Mouse (Mus musculus): Measurements from ENCODE around the gene Actn1. TPM values are rescaled to one million over a fixed set of nuclear protein-coding genes. Genes with fewer than 3 reads are reported as not detected.
A peak's percentile ranks its signal among the peaks of the same experiment; 100 is the strongest.

Actn1 gene
- polyA plus RNA-seq, 1 experiment from 2014 or later, result 23.7 TPM

DNA sequence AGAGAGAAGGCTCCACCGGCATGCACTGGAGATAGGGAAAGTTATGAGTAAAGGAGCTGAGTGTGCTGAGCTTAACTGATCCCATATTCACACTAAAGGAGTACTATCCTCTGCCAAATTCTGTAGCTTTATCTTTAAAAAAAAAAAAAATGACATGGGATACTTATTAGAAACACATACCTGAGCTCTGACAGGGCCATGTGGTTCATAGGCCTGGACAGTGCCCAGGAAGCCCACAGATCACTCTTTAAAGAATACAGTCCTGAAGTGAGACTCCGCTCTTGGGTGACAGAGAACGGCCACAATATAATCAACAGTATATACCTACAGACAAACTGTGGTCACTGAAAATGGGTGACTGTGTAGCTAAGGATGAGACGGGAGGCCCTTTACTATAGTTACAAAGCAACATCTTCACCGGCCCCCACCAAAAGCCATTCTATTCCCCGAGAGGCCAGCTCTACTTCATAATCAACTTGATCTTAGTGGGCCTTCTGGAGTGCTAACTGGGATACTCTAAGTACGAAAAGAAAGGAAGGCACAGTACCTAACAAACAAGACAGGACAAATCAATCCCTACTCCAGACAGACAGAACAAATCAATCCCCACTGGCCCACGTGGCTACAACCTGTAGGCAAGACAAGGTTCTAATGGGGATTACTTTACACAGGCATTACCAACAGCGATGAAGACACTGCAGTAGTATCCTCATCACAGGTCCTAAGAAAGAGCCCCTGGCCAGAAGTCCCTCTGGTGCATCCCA lies 27.9 kb downstream of the Actn1 start:
- Histone ChIP-seq H3K36me3 (peaks cover 7% of the 10 kb centered on the region; the same call in 1 of the 2 replicates), H3K9ac (no peak overlapping the region), H3K9me3 (replicated peaks) (peaks cover 7% of the 10 kb centered on the region; the same call in 1 of the 2 replicates), H3K27ac (peak overlapping the region; percentile 83; the same call in 1 of the 2 replicates), H3K4me2 (replicated peaks) (no peak overlapping the region), H3K4me1 (peaks cover 48% of the 10 kb centered on the region), H3K27me3 (no peaks in the 10 kb centered on the region), H3K4me3 (no peak overlapping the region)
- no peak for ATAC-seq (ENCODE audit: low FRiP score)
- 82% methylated on average over 9 of the region's 9 CpGs for WGBS

DNA sequence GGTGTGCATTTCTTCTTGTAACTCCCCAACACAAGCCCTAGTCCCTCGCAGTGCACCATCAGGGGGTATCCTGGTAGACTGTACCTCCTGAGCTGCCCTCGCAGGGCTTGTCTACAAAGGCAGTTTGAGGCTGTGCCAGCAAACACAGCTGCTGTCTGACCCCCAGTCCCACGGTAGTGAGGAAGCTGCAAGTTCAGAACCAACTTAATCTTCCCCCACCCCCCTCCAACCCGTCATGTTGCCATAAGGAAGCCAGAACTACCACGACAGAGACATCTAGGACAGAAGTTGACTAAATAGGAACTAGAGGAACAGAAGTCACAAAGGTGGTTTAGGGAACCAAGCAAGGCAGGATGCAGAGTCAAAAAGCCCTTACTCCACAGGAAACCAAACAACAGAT lies 28.9 kb downstream of the Actn1 start:
- 40% methylated on average over 5 of the region's 5 CpGs for WGBS
- Histone ChIP-seq H3K9me3 (replicated peaks) (peaks cover 7% of the 10 kb centered on the region; the same call in 1 of the 2 replicates), H3K36me3 (peaks cover 7% of the 10 kb centered on the region; the same call in 1 of the 2 replicates), H3K4me2 (replicated peaks) (no peak overlapping the region), H3K4me3 (no peak overlapping the region), H3K4me1 (peaks cover 53% of the 10 kb centered on the region), H3K27ac (peak overlapping the region; percentile 83), H3K9ac (no peak overlapping the region), H3K27me3 (no peaks in the 10 kb centered on the region)
- no peak for ATAC-seq (ENCODE audit: low FRiP score)

DNA sequence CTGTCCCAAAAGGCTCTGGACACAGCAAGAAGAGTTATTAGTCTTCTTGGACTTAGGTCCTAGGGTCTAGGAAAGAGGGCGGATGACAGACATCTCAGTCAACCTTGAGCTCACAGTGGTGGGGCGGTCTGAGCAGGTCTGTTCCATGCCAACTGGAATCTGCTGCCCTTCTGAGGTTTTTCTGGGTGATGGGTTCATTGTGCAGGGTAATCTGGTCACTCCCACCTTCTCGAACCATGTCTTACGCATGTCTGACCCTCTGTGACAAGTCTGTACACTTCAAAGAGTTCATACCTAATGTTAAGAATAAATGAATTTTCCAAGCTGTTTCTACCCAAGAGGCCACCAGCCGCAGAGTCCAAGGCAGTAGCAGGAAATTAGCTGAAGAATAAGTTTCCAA lies 29.3 kb downstream of the Actn1 start:
- H3K9me3 ChIP-seq (replicated peaks), result peaks cover 7% of the 10 kb centered on the region; the same call in 1 of the 2 replicates
- WGBS, result 60% methylated on average over 5 of the region's 5 CpGs
- H3K27ac ChIP-seq, result peak overlapping the region; percentile 83
- H3K36me3 ChIP-seq, result peaks cover 7% of the 10 kb centered on the region; the same call in 1 of the 2 replicates
- H3K9ac ChIP-seq, result no peak overlapping the region
- peaks cover 53% of the 10 kb centered on the region for H3K4me1 ChIP-seq
- H3K4me3 ChIP-seq, result no peak overlapping the region
- peak overlapping the region; percentile 33; the same call in 1 of the 2 replicates for H3K4me2 ChIP-seq (replicated peaks)
- no peak for ATAC-seq (ENCODE audit: low FRiP score)
- no peaks in the 10 kb centered on the region for H3K27me3 ChIP-seq

DNA sequence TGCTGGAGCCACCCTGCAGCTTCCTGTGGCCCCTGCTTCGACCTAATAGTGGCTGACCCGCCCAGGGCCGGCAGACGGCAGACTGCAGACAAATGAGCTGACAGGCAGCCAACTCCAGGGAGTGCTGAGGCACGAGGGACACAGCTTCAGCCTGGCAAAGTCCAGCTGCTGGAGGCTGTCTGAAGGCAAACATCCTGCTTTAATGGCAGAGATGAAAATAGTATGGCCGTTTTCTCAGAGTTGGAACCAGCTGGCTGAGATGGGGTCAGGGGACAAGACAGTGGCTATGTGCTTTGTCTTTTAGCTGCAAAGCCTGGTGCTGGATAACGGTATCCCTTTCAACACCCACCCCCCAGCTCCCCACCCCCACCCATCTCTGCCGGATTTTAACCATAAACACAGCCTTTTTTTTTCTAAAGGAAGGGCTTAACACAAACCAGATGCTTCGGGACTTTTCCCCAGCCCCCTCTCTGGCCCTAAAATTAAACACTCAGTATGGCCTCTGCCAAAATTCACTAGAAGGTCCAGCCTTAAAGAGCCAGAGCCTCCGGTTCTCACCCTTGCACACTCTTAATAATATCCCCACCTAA lies 30.0 kb downstream of the Actn1 start:
- H3K9ac ChIP-seq, result 0 out of 2 replicates have a peak overlapping the region, but pooled peaks have one; percentile 8
- peaks cover 7% of the 10 kb centered on the region; the same call in 1 of the 2 replicates for H3K36me3 ChIP-seq
- no peaks in the 10 kb centered on the region for H3K27me3 ChIP-seq
- H3K27ac ChIP-seq, result peak overlapping the region; percentile 83
- H3K4me1 ChIP-seq, result peaks cover 53% of the 10 kb centered on the region
- H3K4me3 ChIP-seq, result no peak overlapping the region
- peak; percentile 64 for ATAC-seq (ENCODE audit: low FRiP score)
- peaks cover 7% of the 10 kb centered on the region; the same call in 1 of the 2 replicates for H3K9me3 ChIP-seq (replicated peaks)
- H3K4me2 ChIP-seq (replicated peaks), result peak overlapping the region; percentile 33
- WGBS, result 4% methylated on average over 10 of the region's 10 CpGs

DNA sequence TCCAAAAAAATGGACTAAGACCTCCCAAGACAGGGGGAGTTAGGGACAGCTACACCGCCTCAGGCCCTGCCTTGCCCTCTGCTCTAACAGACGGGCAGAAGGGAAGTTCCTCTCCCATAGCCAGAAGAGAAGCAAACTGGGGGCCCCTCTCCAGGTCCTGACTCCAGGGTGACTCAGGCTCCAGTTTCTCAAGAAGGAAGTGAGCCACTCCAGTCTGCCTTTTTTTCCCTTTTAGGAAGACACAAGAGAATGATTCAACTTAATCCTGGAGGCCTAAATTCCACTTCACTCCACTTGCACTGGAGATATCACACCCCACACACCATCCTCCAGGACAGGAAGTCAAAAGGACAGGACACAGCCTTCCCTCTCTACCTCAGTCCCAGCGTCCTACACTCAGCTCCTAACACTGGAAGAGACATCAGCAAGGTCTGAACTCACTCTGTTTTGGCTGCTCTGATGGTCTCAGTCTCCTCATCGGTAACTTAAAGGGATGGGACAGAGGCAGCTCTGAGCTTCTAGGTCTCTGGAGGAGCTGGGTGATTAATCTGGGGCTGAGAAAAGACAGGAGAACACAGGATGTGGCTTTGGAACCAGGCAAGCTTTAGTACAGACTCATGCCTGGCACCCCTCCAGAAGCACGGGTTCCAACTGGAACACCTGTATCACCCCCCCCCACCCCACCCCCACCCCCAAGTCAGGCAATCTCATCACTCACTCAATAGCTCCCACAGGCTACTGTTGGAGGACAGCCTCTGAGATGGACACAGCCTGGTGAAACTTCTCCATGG lies 31.0 kb downstream of the Actn1 start:
- Histone ChIP-seq H3K4me3 (no peak overlapping the region), H3K27me3 (no peaks in the 10 kb centered on the region), H3K4me2 (replicated peaks) (peak overlapping the region; percentile 33; the same call in 1 of the 2 replicates), H3K9me3 (replicated peaks) (peaks cover 7% of the 10 kb centered on the region; the same call in 1 of the 2 replicates), H3K27ac (peak overlapping the region; percentile 83), H3K4me1 (peaks cover 62% of the 10 kb centered on the region), H3K9ac (no peak overlapping the region), H3K36me3 (peaks cover 6% of the 10 kb centered on the region; the same call in 1 of the 2 replicates)
- ATAC-seq (ENCODE audit: low FRiP score), result no peak
- 52% methylated on average over 5 of the region's 5 CpGs for WGBS

DNA sequence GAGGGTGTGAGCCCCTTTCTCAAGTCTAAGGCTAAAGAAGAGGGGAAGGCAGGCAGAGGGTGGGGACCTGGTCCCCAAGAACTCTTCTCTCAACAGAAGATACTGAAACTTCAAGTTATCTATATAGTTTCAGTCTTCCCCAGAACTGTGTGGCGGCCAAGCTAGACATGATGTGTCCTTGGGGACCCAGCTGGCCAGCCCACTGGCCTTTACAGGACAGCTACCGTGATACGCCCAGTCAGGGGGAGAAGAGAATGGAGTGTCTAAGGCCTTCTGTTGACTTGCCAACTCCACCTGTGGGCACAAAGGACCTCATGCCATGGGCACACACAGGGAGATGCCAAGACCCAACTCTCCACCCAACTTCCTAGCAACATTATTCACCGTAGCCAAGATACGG lies 31.8 kb downstream of the Actn1 start:
- Histone ChIP-seq H3K27ac (peak overlapping the region; percentile 62), H3K36me3 (peaks cover under 1% of the 10 kb centered on the region; the same call in 1 of the 2 replicates), H3K4me2 (replicated peaks) (no peak overlapping the region), H3K4me1 (peaks cover 70% of the 10 kb centered on the region), H3K27me3 (no peaks in the 10 kb centered on the region), H3K9me3 (replicated peaks) (no peaks in the 10 kb centered on the region), H3K4me3 (no peak overlapping the region), H3K9ac (no peak overlapping the region)
- WGBS, result 76% methylated on average over 5 of the region's 5 CpGs
- no peak for ATAC-seq (ENCODE audit: low FRiP score)

DNA sequence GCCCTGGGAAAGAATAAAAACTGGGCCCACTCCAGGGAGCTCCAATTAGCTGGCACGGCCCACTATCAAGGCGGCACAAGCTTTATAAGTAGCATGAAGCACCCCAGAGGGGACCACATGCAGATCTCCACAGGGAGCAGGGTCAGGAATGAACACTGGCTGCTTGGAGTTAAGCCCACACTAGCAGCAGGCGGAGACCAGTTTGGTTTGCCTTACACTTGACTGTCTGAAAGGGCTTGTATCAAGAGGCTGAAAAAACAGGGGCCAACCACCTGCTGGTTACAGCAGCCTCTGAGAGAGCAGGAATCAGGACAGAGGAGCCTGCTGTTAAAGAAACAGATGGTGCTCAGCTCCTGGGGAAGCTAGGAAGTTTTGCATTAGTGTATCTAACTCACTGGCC lies 32.3 kb downstream of the Actn1 start:
- peaks cover 75% of the 10 kb centered on the region for H3K4me1 ChIP-seq
- H3K27ac ChIP-seq, result peak overlapping the region; percentile 62; the same call in 1 of the 2 replicates

DNA sequence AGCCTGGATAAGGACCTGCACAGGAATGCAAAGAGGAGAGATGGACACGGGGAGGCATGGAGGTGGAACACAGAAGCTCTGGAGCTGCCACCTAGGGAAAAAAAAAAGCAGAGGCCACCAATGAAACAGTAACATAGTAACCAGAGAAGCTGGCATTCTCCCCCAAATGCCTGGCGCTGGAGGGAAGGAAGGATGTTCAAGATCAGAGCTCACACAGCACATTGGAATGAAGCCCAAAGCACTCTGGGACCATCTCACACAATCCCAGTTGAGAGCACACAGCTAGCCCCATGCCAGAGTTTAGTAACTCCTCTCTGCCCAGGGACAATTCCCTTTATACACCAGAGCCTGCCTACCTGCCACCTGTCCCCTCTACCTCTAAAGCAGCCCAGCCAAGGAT lies 34.1 kb downstream of the Actn1 start:
- Histone ChIP-seq H3K9ac (no peak overlapping the region), H3K4me3 (no peak overlapping the region), H3K36me3 (no peaks in the 10 kb centered on the region), H3K27me3 (no peaks in the 10 kb centered on the region), H3K27ac (no peak overlapping the region), H3K4me2 (replicated peaks) (no peak overlapping the region), H3K4me1 (peaks cover 68% of the 10 kb centered on the region), H3K9me3 (replicated peaks) (no peaks in the 10 kb centered on the region)
- no peak for ATAC-seq (ENCODE audit: low FRiP score)
- WGBS, result 85% methylated on average over 2 of the region's 2 CpGs

More for the DNA sequence above, 32.3 kb downstream of the Actn1 start:
- no peak overlapping the region for H3K4me3 ChIP-seq
- no peaks in the 10 kb centered on the region for H3K9me3 ChIP-seq (replicated peaks)
- H3K9ac ChIP-seq, result no peak overlapping the region
- H3K36me3 ChIP-seq, result no peaks in the 10 kb centered on the region
- no peaks in the 10 kb centered on the region for H3K27me3 ChIP-seq
- WGBS, result 12% methylated on average over 3 of the region's 3 CpGs
- H3K4me2 ChIP-seq (replicated peaks), result no peak overlapping the region
- ATAC-seq (ENCODE audit: low FRiP score), result 0 out of 2 replicates have a peak, but pooled peaks have one; percentile 27

DNA sequence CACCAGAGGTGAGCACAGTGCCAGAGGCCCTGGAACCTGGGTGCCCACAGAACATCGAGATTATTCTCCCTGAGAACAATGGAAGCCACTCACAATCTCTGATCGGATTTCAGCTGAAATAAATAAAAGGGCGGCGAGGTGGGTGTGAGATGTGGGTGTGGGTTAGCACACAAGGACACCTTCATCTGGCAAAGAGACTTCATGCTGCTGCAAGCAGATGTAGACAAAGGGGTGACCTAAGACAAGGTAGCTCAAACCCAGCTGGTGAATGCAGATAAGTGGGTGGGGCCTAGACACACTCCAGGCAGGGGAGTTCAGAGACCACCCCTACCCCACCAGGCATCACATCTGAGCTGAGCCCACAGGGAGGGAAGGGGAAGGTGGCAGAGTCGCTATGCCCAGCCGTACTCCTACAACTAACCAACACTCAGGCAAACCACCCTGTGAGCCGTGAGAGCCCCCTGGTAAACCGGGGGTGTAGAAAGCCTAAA lies 35.9 kb downstream of the Actn1 start:
- H3K4me3 ChIP-seq, result no peak overlapping the region
- H3K4me2 ChIP-seq (replicated peaks), result no peak overlapping the region
- H3K9me3 ChIP-seq (replicated peaks), result no peaks in the 10 kb centered on the region
- WGBS, result 55% methylated on average over 8 of the region's 8 CpGs
- H3K27ac ChIP-seq, result no peak overlapping the region
- H3K9ac ChIP-seq, result no peak overlapping the region
- no peaks in the 10 kb centered on the region for H3K36me3 ChIP-seq
- no peak for ATAC-seq (ENCODE audit: low FRiP score)
- H3K4me1 ChIP-seq, result peaks cover 50% of the 10 kb centered on the region
- H3K27me3 ChIP-seq, result no peaks in the 10 kb centered on the region

DNA sequence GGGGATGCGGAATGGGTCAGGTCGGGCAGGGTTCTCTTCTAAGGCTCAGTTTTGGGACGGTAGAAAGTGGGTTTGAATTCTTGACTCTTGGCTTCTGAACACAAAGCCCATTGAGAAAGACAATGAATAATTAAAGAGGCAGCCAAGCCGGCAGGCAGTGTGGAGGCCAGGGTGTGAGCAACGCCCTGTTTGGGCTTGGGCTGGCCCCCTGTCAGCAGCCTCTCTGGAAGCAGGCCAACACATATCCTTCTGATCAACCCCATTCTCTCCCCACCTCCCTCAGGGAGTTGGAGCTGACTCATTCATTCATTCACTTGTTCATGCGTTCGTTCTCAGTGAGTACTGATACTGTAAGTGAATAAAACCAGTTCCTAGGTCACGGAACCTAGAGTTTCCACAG lies 36.7 kb downstream of the Actn1 start:
- no peak overlapping the region for H3K27ac ChIP-seq
- H3K9me3 ChIP-seq (replicated peaks), result no peaks in the 10 kb centered on the region
- H3K9ac ChIP-seq, result no peak overlapping the region
- peak; percentile 72 for ATAC-seq (ENCODE audit: low FRiP score)
- no peaks in the 10 kb centered on the region for H3K27me3 ChIP-seq
- H3K36me3 ChIP-seq, result no peaks in the 10 kb centered on the region
- 33% methylated on average over 8 of the region's 8 CpGs for WGBS
- peaks cover 43% of the 10 kb centered on the region for H3K4me1 ChIP-seq
- no peak overlapping the region for H3K4me2 ChIP-seq (replicated peaks)
- no peak overlapping the region for H3K4me3 ChIP-seq

DNA sequence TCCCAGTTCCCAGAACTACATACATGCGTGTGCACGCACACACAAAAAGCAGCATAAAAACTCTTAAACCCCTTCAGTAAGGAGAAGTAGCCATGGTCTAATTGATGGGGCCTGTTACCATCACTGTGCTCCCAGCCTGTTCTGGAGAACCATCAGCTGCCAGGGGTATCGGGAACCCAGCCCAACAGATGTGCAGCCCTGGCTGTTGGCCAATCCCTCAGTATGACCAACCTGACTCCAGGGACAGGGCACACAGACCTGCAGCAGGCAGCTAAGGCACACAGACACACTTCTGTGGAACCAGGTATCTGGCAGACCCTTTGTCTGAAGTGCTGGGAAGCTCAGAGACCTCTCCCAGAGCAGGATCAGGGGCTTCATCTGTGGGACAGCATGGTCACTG lies 37.7 kb downstream of the Actn1 start:
- no peak overlapping the region for H3K9ac ChIP-seq
- H3K27me3 ChIP-seq, result no peaks in the 10 kb centered on the region
- no peak overlapping the region for H3K27ac ChIP-seq
- 94% methylated on average over 3 of the region's 3 CpGs for WGBS
- H3K4me3 ChIP-seq, result no peak overlapping the region
- no peak overlapping the region for H3K4me2 ChIP-seq (replicated peaks)
- no peak for ATAC-seq (ENCODE audit: low FRiP score)
- peaks cover 37% of the 10 kb centered on the region for H3K4me1 ChIP-seq
- no peaks in the 10 kb centered on the region for H3K9me3 ChIP-seq (replicated peaks)
- no peaks in the 10 kb centered on the region for H3K36me3 ChIP-seq
